Mouse (Mus musculus) inflammation-experienced regulatory T-cells, adult 6 months (primary cell): ENCODE data around the gene Krtap17-1. TPM values are rescaled to one million over a fixed set of nuclear protein-coding genes. Genes with fewer than 3 reads are reported as not detected.

ENCODE experiments used
- ATAC-seq: one replicate; pipeline ENCODE4 v1.8.0; 2017
- polyA plus RNA-seq, 3 experiments: library from polyadenylated mRNA; unstranded; fragments of 100-300 nt; shearing (Covaris generic); gene quantifications; one replicate each; pipeline ENCODE4 v1.2.1; 2017

Gene Krtap17-1
- polyA plus RNA-seq, 3 experiments from 2014 or later, result not detected

DNA sequence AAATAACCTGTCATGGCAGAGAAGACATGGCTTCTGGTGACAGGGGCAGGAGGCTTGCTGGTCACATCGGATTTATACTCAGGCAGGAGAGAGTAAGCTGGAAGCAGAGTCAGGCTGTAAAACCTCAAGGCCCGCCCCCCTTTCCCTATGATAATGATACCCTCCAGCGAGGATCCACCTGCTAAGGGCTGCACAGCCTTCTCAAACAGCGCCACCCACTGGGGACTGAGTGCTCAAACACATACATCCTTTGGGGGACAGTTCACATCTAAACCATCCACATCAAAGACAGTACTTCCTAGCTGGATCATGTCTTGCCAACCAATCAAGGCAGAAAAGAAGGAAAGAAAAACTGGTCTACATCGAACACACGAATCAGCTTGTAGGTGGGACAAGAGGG lies 29.6 kb downstream of the Krtap17-1 start:
- no peak for ATAC-seq

DNA sequence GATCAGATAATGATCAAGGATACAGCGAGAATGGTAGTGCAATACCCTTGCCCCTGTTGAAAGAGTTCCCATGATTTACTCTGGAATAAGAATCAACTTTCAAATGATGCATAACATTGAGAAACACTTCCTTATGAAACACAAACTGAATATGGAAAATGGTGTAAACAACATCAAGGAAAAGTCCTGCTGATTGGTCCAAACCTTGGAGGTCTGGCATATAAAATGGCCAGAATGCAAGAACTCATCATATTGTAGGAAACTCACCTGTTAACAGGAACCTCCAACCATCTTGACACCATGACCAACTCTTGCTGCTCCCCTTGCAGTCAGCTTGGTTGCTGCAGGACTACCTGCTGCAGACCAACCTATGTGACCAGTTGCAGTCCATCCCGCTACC lies 45.6 kb downstream of the Krtap17-1 start, which contains the start of gene Krtap9-5:
Gene Krtap9-5, plus strand, starts transcription at position 301 of the 400 bp plus-strand sequence.
- ATAC-seq, result no peak

Other genes with a start within 250 kb of the Krtap17-1 start
- gene Gm11595, start 221.1 kb downstream of the Krtap17-1 start, polyA plus RNA-seq, result not detected
- not detected for gene Krtap4-8, start 213.3 kb downstream of the Krtap17-1 start, polyA plus RNA-seq
- gene Krtap4-9, start 208.8 kb downstream of the Krtap17-1 start, polyA plus RNA-seq, result not detected
- not detected for gene Gm11596, start 200.5 kb downstream of the Krtap17-1 start, polyA plus RNA-seq
- gene Gm11569, start 195.1 kb downstream of the Krtap17-1 start, polyA plus RNA-seq, result not detected
- gene Gm11554, start 189.5 kb downstream of the Krtap17-1 start, polyA plus RNA-seq, result not detected
- gene Krtap4-13, start 184.1 kb downstream of the Krtap17-1 start, polyA plus RNA-seq, result not detected
- not detected for gene Gm11564, start 178.3 kb downstream of the Krtap17-1 start, polyA plus RNA-seq
- not detected for gene 2300003K06Rik, start 155.9 kb downstream of the Krtap17-1 start, polyA plus RNA-seq
- gene Krtap4-16, start 142.4 kb downstream of the Krtap17-1 start, polyA plus RNA-seq, result not detected
- gene Gm11568, start 136.1 kb downstream of the Krtap17-1 start, polyA plus RNA-seq, result not detected
- not detected for gene Gm11559, start 129.5 kb downstream of the Krtap17-1 start, polyA plus RNA-seq
- gene Krtap9-1, start 120.6 kb downstream of the Krtap17-1 start, polyA plus RNA-seq, result not detected
- gene Gm11567, start 114.8 kb downstream of the Krtap17-1 start, polyA plus RNA-seq, result not detected
- not detected for gene Krtap31-1, start 86.1 kb downstream of the Krtap17-1 start, polyA plus RNA-seq
- not detected for gene Gm11565, start 79.2 kb downstream of the Krtap17-1 start, polyA plus RNA-seq
- not detected for gene Krtap31-2, start 57.7 kb downstream of the Krtap17-1 start, polyA plus RNA-seq
- gene Krtap9-5, start 45.5 kb downstream of the Krtap17-1 start, polyA plus RNA-seq, result not detected
- gene Krtap29-1, start 14.9 kb downstream of the Krtap17-1 start, polyA plus RNA-seq, result not detected
- gene Krtap16-1, start 7.4 kb downstream of the Krtap17-1 start, polyA plus RNA-seq, result not detected
- gene Krt33a, start 22.2 kb upstream of the Krtap17-1 start, polyA plus RNA-seq, result not detected
- not detected for gene Krt33b, start 35.9 kb upstream of the Krtap17-1 start, polyA plus RNA-seq
- not detected for gene Krt34, start 47.6 kb upstream of the Krtap17-1 start, polyA plus RNA-seq
- not detected for gene Krt31, start 56.6 kb upstream of the Krtap17-1 start, polyA plus RNA-seq
- gene Krt32, start 94.2 kb upstream of the Krtap17-1 start, polyA plus RNA-seq, result not detected
- gene Krt35, start 102.2 kb upstream of the Krtap17-1 start, polyA plus RNA-seq, result not detected
- not detected for gene Krt36, start 111.6 kb upstream of the Krtap17-1 start, polyA plus RNA-seq
- not detected for gene Krt13, start 127.6 kb upstream of the Krtap17-1 start, polyA plus RNA-seq
- not detected for gene Krt15, start 141.9 kb upstream of the Krtap17-1 start, polyA plus RNA-seq
- gene Krt19, start 154.7 kb upstream of the Krtap17-1 start, polyA plus RNA-seq, result not detected
- gene Krt9, start 199.3 kb upstream of the Krtap17-1 start, polyA plus RNA-seq, result not detected
- not detected for gene Krt14, start 213.6 kb upstream of the Krtap17-1 start, polyA plus RNA-seq